Mouse (Mus musculus) hematopoietic multipotent progenitor cell, adult 10-12 weeks (in vitro differentiated cells): ENCODE results near the gene Catsper1. TPM values are rescaled to one million over a fixed set of nuclear protein-coding genes. Genes with fewer than 3 reads are reported as not detected.

ENCODE experiments used
- polyA plus RNA-seq: library from polyadenylated mRNA; stranded (reverse); fragments of >175 nt; gene quantifications from 2 replicates; pipeline ENCODE4 v1.2.3, GENCODE M21; 2012; ENCODE audit warnings: low replicate concordance

The Catsper1 gene
- polyA plus RNA-seq = not detected in 2 replicates

GRCm38 (mm10) chr19:5335441-5335840 is at the start of gene Catsper1:
Gene Catsper1, plus strand, starts transcription at chr19:5335741.

DNA sequence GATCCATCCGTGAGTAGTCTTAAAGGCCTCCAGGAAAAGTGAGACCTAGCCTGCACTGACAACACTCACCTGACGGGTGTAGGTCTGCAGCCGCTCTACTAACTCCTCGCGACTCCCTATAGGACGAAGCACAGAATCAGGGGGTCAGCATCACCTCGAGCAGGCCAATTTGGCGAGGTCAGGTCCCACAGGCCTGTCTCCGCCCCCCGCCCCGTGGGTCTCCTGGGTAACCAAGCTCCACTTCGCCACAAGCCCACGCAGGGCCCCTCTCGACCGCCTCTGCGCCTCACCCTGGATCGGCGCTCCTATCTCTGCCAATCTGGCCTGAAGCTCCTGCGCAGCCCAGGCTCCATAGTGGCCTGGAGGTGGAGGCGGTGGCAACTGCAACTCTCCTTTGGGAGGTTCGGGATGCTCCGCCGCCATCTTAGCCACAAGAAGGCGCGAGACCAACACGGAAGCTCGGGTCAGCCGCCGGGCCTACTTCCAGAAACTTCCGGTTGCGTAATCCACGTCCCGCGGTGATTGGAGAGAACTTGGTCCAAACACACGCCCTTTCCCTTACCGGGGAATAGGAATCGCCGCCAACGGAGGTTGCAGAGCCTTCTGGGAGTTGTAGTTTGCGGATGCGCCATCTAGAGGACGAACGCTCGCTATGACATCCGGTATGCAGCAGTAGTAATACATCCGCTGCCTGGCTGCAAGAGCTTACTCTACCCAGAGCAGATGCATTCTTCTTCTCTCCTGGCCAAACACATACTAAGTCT is 40.4 kb upstream of the Catsper1 start, which contains the start of gene Sf3b2:
Gene Sf3b2 (minus strand): TSS at position 484 of the 764 bp plus-strand sequence.

DNA sequence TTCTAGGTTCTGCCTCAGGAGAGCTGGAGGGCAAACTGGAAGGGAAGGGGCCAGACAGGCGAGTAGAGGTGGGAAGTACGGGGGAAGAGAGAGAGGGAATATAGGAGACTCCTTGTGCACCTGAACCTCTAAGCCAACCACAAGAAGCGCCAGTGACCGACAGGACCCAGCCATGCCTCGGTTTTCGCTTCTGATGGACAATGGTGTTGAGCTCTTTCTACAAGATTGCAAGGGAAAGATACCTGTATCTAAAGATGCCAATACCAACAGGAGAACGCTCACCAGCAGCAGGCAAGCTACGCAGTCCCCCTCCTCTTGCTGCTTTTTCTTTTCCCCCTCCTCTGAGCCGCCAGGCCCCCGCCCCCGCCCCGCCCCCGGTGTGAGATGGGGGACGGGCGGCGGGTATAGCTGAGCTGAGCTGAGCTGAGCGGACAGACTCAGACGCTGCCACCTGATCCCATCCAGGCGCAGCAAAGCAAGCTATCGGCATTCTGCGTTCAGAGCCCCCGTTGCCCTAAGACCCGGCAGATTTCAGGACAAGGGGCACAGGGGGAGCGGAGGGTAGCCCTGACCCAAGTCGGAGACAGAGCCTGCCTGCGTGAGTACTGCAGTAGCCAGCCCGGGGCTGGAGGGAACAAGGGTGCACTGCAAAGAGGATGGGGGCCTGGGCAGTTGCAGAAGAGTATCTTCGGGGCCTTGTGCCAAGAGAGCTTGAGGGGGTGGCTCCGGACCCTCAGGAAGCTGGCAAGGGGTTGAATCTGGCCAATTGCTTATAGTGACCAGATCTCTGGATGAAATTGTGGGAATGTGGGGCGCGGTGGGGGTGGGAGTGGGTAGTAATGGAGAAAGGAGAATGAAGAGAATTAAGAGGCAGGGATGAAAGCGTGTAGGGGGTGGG is 37.4 kb upstream of the Catsper1 start, which contains the start of gene Gal3st3:
Gene Gal3st3 (plus strand): TSS at position 429 of the 898 bp plus-strand sequence.

DNA sequence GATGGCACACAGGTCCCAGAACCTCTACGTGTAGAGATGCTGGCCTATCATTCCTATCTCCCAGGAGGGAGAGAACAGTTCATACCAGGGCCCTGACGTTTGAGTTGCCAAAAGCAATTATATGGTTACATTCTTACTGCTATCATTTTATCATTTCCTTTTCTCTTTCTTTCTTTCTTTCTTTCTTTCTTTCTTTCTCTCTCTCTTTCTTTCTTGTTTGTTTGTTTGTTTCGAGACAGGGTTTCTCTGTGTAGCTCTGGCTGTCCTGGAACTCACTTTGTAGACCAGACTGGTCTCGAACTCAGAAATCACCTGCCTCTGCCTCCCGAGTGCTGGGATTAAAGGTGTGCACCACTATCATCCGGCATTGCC is 13.9 kb downstream of the Catsper1 start, which contains the start of gene Cst6:
Gene Cst6 (minus strand): TSS at position 73 of the 372 bp plus-strand sequence.

DNA sequence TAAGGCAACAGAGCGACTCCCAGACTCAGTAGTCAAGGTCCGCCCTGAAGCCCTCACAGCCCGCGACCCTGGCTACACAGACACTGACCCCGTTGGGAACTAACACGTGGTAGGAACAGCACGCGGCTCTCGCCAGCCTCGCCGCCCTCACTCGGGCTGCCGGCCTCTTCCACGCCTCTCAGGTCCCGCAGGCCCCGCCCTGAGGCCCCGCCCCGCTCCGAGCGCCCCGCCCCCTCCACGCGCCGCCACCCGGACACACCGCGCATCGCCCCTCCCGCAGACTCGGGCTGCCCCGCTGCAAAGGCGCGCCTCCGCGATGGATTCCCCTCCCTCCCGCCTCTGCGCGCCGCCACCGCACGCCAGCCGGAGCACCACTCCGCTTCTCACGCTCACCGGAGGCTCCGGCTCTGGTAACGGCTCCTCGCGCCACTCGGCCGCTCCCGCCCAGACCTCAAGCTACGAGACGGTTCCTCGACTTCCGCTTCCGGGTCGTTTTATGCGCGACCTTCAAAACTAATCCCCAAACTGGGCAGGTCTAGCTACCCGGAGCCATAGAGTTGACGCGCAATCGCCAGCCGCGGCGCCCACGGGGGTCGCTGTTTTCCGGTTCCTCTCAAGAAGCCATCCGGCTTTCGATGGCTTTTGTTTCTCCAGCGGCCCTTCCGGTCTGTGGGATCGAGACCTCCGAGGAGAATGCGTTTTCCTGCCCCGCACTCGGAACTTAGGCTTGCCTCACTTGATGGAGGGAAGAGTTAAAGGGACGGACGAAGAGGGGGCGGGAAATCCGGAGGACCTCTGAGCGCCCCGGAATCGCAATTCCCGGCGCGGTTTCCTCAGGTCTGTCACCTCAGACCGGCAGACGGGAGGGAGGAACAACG is 30.9 kb downstream of the Catsper1 start, which contains the start of gene Eif1ad:
Gene Eif1ad (plus strand): TSS at position 567 of the 878 bp plus-strand sequence.

DNA sequence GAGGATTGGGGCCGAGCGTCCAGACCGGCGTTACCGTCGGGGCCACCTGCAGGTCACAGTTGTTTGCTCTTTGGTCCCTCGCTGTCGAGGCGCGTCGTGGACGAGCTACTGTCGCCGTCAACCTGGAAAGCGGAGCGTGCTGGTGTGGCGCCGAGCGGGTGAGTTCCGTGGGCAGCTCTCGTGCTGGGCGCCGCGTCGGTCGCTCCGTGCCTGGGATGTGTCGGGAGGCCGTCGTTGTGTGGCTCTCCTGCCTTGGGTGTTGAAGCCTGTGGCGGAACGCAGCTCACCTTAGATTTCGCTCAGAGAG is 31.5 kb downstream of the Catsper1 start, which contains the start of gene Banf1:
Gene Banf1 (minus strand): TSS at position 116 of the 307 bp plus-strand sequence.

GRCm38 (mm10) chr19:5388588-5389242 is 53.2 kb downstream of the Catsper1 start, which contains the start of gene Sart1:
Gene Sart1, minus strand, starts transcription at chr19:5388703.

Other genes starting within 250 kb of the Catsper1 start
- 10.9 and 21.1 TPM in 2 replicates for gene Yif1a, start 247.2 kb upstream of the Catsper1 start, polyA plus RNA-seq
- 1.5 and 5.0 TPM in 2 replicates for gene Cnih2, start 237.2 kb upstream of the Catsper1 start, polyA plus RNA-seq
- 262 and 428 TPM in 2 replicates for gene Rab1b, start 228.7 kb upstream of the Catsper1 start, polyA plus RNA-seq
- gene Klc2, start 217.2 kb upstream of the Catsper1 start, polyA plus RNA-seq = 56.4 and 62.5 TPM in 2 replicates
- 58.7 and 139 TPM in 2 replicates for gene Pacs1, start 62.6 kb upstream of the Catsper1 start, polyA plus RNA-seq
- 305 and 456 TPM in 2 replicates for gene Sf3b2, start 40.3 kb upstream of the Catsper1 start, polyA plus RNA-seq
- not detected in 2 replicates for gene Gal3st3, start 37.4 kb upstream of the Catsper1 start, polyA plus RNA-seq
- gene Cst6, start 13.8 kb downstream of the Catsper1 start, polyA plus RNA-seq = 0.84 TPM in 1 of 2 replicates, not detected in the other
- gene Eif1ad, start 31.0 kb downstream of the Catsper1 start, polyA plus RNA-seq = 22.5 and 33.0 TPM in 2 replicates
- 60.4 and 65.3 TPM in 2 replicates for gene Banf1, start 31.4 kb downstream of the Catsper1 start, polyA plus RNA-seq
- 110 and 179 TPM in 2 replicates for gene Sart1, start 53.0 kb downstream of the Catsper1 start, polyA plus RNA-seq
- 0.49 and 0.58 TPM in 2 replicates for gene Tsga10ip, start 66.8 kb downstream of the Catsper1 start, polyA plus RNA-seq
- 303 and 479 TPM in 2 replicates for gene Drap1, start 89.2 kb downstream of the Catsper1 start, polyA plus RNA-seq
- 107 and 177 TPM in 2 replicates for gene AI837181, start 89.4 kb downstream of the Catsper1 start, polyA plus RNA-seq
- gene Fosl1, start 111.8 kb downstream of the Catsper1 start, polyA plus RNA-seq = 0.48 and 1.9 TPM in 2 replicates
- 10.9 and 19.5 TPM in 2 replicates for gene Ccdc85b, start 122.2 kb downstream of the Catsper1 start, polyA plus RNA-seq
- 31.3 and 343 TPM in 2 replicates for gene Fibp, start 124.9 kb downstream of the Catsper1 start, polyA plus RNA-seq
- 5.4 and 7.6 TPM in 2 replicates for gene Ctsw, start 132.8 kb downstream of the Catsper1 start, polyA plus RNA-seq
- gene Efemp2, start 138.2 kb downstream of the Catsper1 start, polyA plus RNA-seq = 0.41 and 1.7 TPM in 2 replicates
- gene Mus81, start 152.7 kb downstream of the Catsper1 start, polyA plus RNA-seq = 61.7 and 62.0 TPM in 2 replicates
- 1,270 and 1,994 TPM in 2 replicates for gene Cfl1, start 154.7 kb downstream of the Catsper1 start, polyA plus RNA-seq
- gene 1700020D05Rik, start 168.0 kb downstream of the Catsper1 start, polyA plus RNA-seq = 0.41 and 1.1 TPM in 2 replicates
- gene Snx32, start 174.8 kb downstream of the Catsper1 start, polyA plus RNA-seq = 3.6 and 8.4 TPM in 2 replicates
- not detected in 2 replicates for gene Ovol1, start 224.9 kb downstream of the Catsper1 start, polyA plus RNA-seq
- 50.2 and 53.5 TPM in 2 replicates for gene Ap5b1, start 232.3 kb downstream of the Catsper1 start, polyA plus RNA-seq